Mouse (Mus musculus) embryo, embryonic 11 days (tissue): ENCODE results near the gene Klra17.
"Not testable (repeated sequence)": the region's sequence is repeated elsewhere in the genome, so short reads cannot be mapped to it uniquely, and the experiment has no call there.

Source experiments
- DNase-seq: peaks from one replicate; pipeline ENCODE4 v3.0.0-alpha.2; 2015

The Klra17 gene

DNA sequence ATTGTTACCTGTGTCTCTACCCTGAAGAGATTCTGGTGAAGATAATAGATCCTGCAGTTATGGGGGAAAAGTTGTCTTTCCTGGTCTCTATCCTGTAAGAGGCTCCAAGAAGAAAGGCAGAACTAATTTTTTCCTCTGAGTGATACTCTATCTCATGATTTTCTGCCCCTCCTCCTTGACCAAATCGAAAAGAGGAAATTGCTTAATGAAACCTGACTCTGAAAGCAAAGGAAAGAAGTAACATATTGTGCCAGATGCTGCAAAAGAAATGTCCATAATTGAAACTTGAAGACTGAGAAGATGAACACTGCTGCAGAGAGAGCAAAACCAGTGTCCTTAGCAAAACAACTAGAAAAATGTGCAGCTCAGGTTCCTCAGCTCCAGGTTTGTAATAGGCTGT, at the start of gene Klra17:
Gene Klra17, minus strand, starts transcription at position 124 of the 400 bp plus-strand sequence.
- DNase-seq, result no peak

DNA sequence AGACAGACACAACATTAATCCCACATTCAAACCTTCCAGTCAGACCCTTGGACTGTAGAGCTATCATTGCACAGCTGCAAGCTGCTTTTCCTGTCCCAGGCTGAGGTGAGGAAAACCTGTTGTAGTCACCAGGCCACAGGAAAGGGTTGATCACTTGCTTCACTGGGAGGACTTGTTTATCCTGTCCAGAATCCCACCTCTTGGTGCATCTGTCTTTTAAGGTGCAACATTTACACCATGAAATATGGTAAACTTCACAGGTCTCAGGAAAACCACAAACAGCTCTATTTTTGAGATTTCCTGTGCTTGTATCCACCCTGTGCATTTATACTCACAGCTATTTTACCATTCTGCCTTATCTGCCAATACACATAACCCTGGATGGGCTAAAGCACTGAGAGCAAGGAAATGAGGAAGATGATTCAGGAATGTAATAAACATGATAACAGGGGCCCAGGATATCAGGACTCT, 41.0 kb upstream of the Klra17 start, which contains the start of gene Klra5:
Gene Klra5, minus strand, starts transcription at position 175 of the 471 bp plus-strand sequence.
- not testable (repeated sequence) for DNase-seq

DNA sequence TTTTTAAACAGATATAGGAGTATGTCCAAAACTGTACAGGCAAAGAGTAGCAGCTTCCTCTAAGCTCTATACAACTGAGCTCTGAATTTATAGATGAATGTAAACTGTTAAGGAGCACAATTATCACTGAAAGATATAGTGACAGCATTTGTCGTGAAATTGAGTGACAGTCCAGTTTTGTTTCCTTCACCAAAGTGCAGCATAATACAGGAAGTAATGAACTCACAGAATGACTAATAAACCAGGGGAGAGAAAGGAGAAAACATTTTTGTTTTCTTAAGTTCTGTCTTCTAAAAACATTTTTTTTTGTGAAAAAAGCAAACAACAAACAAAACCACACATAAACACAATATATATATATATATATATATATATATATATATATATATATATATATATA, 40.5 kb upstream of the Klra17 start:
- no peak for DNase-seq

DNA sequence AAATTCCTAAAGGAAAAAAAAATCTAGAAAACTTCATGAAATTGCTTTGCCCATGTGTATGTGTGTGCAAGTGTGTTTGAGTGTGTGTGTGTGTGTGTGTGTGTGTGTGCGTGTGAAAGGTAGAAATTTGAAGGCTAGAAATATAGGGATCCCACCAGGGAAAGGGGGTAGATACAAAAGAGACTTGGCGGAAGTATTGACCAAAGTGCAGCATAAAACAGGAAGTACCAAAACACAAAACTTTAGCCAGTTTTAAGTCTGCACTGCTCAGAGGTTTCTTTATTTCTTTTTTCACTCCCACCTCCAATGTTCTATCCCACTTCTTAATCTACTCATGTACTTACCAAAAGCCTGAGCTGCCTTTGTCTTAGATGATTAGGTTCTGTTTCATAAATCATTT, 6.1 kb upstream of the Klra17 start:
- no peak for DNase-seq

DNA sequence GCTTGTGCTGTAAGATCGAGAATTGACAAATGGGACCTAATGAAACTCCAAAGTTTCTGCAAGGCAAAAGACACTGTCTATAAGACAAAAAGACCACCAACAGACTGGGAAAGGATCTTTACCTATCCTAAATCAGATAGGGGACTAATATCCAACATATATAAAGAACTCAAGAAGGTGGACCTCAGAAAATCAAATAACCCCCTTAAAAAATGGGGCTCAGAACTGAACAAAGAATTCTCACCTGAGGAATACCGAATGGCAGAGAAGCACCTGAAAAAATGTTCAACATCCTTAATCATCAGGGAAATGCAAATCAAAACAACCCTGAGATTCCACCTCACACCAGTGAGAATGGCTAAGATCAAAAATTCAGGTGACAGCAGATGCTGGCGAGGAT, 14.1 kb downstream of the Klra17 start, which contains the start of gene Gm17631:
Gene Gm17631, plus strand, starts transcription at position 301 of the 400 bp plus-strand sequence.
- DNase-seq, result not testable (repeated sequence)

DNA sequence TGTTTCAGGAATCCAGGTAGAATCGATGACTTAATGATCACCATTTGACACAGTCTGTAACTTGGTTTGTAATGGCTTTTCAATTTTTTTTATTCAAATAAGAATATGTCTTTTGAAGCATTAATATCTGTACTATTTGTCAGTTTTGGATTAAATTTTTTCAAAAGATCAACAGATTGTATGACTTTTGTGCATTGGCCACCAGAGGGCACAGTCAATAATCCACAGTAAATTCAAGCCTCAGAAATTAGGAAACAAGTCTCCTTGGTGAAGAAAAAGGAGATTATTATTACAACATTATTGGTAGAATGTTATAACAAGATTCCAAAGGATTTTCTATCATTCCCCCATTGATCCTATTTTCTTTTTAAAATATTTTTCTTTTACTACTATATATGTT, 50.9 kb downstream of the Klra17 start:
- no peak for DNase-seq

DNA sequence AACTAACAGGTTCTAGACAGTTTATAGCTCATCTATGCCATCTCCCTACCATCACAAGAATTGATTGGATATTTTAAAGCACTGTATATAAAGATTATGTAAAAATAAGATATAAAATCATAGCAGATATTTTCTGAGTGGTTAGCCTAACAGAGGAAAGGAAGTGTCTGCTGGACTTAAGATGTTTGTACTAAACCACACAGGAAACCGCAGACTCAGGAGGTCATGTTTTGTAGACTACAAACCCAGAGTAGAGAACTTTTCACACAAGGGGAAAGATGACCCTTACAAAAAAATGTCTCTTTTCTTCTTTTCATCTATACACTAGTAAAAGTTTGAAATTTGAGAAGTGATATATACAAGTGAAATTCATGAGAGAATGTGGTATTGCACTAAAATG, 52.5 kb downstream of the Klra17 start:
- DNase-seq, result no peak

DNA sequence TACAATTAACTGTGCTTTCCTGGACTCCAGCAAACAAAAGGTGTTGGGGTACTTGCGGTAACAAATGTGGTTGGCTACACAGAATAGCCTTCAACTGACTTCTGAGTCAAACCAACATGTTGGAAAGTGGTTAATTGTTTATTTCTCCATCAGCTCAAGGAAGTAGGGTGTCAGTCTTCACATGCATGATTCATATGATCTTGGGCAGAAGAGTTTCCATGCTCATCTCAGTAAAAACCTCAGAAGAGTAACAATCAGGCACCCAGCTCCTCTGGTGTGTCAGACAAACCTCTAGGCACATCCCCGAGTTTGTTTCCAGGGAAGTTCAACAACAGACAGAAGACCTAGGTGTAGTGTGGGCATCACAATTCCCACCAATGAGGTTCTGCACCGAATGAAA, 58.7 kb downstream of the Klra17 start:
- no peak for DNase-seq

DNA sequence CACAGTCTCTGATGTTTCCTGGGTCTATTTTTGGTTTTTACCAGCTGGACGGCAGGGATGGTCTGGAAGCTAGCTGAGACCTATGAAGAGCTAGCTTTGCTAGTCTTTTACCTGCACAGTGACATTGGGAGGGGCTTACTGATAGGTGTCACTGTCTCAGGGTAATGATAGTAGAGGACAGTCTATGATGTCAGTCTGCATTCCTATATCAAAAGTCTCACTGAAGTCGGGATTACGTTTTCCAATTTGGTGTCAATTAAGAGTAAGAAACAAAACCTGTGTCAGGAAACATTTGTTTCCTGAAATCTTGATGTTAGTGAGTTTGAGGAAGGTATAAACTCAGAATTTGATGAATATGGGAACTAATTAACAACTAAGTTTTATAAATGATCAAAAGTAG, 92.3 kb downstream of the Klra17 start, which contains the start of gene Gm156:
Gene Gm156, minus strand, starts transcription at position 101 of the 400 bp plus-strand sequence.
- not testable (repeated sequence) for DNase-seq
